In the genomic region with DNA sequence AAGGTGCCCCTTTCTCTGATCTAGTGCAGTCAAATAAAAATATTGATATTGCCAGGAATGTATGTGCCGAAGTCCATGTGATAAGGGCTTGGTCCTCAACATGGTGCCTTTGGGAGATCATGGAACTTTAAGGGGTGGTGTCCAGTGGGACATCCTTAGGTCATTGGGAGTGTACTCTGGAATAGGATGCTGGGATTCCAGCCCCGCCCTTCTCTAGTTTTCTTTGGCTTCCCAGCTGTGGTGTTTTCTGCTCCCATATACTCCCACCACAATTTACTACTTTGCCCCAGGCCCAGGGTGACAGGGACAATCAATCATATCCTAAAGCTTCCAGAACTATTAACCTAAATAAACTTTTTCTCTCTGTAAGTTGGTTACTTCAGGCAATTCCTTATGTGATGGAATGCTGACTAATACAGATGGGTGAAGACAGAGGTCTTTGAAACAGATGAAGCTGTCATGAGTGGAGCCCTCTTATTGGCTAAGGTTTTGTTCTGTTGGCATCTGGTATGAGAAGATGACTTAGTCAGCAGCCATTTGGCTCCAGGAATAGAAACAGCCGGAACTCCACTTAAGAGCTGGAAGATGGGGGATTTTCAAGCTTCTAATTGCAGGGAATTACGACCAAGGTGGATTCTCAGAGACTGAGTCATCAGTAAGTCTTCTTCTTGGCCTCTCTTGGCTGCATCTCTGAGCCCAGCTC, we compare ENCODE assay signal across 21 mouse cellular contexts.
DNase-seq lines count a peak whose midpoint lies in the region; ATAC-seq and TF ChIP-seq lines count a peak whose summit lies in the region.
"Had no signal": no experiment of that assay in that cellular context is flagged by ENCODE, and none has a peak within 500 bp of the region (broad histone marks: within the 10 kb centered on the region; RNA-seq: fewer than 3 reads in every experiment).

No protein-coding gene starts in this region.

- no peak overlapping the region for H3K4me2 ChIP-seq in kidney, embryonic 15.5 days
- H3K4me2 ChIP-seq: embryonic facial prominence, embryonic 13.5 days; heart, embryonic 13.5 days; hindbrain, embryonic 15.5 days; midbrain, embryonic 11.5 days; neural tube, embryonic 13.5 days had no signal

- no peak overlapping the region for H3K4me3 ChIP-seq in kidney, embryonic 15.5 days (replicated peaks)
- H3K4me3 ChIP-seq in olfactory bulb, adult 2 months (ENCODE audit: insufficient read depth, low read depth, low read length) = no peak overlapping the region
- H3K4me3 ChIP-seq: embryonic facial prominence, embryonic 13.5 days; heart, embryonic 13.5 days; hindbrain, embryonic 15.5 days; neural tube, embryonic 13.5 days had no signal

- no peak for TF ChIP-seq POLR2A in olfactory bulb, adult 2 months (IDR thresholded peaks at IDR 0.05; ENCODE audit: insufficient read depth, low read depth, low read length)

- no peak overlapping the region for H3K9ac ChIP-seq in kidney, embryonic 15.5 days
- H3K9ac ChIP-seq: embryonic facial prominence, embryonic 13.5 days; heart, embryonic 13.5 days; hindbrain, embryonic 15.5 days; neural tube, embryonic 13.5 days had no signal

- no peak for DNase-seq in kidney, adult 9 months
- DNase-seq in 3134 (ENCODE audit: extremely low read depth, insufficient read length, low spot score) = peak; percentile 85
- peak; percentile 77 for DNase-seq in Muller cell, postnatal 12 days (ENCODE audit: inconsistent ontology term)
- DNase-seq in embryo, embryonic 9.5 days (ENCODE audit: extremely low spot score) = no peak
- no peak for DNase-seq in gastrocnemius, postnatal 4 days (ENCODE audit: low spot score in 2 of 2)
- DNase-seq: adrenal gland, postnatal 25 days; cerebellum, adult 8-10 months; heart, postnatal 36 days; layer of hippocampus, postnatal 36 days; left cerebral cortex, postnatal 4 days; lung, adult 2 months; lung, postnatal 4 days; right cerebral cortex, postnatal 4 days; thymus, adult 18-20 months had no signal

- H3K9me3 ChIP-seq in kidney, embryonic 15.5 days (replicated peaks) = no peaks in the 10 kb centered on the region
- H3K9me3 ChIP-seq: embryonic facial prominence, embryonic 13.5 days; heart, embryonic 13.5 days; hindbrain, embryonic 15.5 days; neural tube, embryonic 13.5 days had no signal

- ATAC-seq in kidney, embryonic 15.5 days (replicated peaks; ENCODE audit: low FRiP score) = peak; percentile 62; the same call in 1 of the 2 replicates

- no peak overlapping the region for H3K27ac ChIP-seq in kidney, embryonic 15.5 days
- H3K27ac ChIP-seq in olfactory bulb, adult 2 months (ENCODE audit: insufficient read depth, low read depth, low read length) = peak overlapping the region; percentile 16; the same call in 1 of the 2 replicates
- H3K27ac ChIP-seq: embryonic facial prominence, embryonic 13.5 days; heart, embryonic 13.5 days; hindbrain, embryonic 15.5 days; neural tube, embryonic 13.5 days had no signal

- peaks cover 9% of the 10 kb centered on the region for H3K4me1 ChIP-seq in kidney, embryonic 15.5 days
- H3K4me1 ChIP-seq in olfactory bulb, adult 2 months (ENCODE audit: control insufficient read depth, insufficient read depth, low read length) = peaks cover 3% of the 10 kb centered on the region

- TF ChIP-seq CTCF in olfactory bulb, adult 2 months (IDR thresholded peaks at IDR 0.05; ENCODE audit: insufficient read depth, low read depth, low read length) = no peak

- WGBS in kidney, embryonic 15.5 days = 60% methylated on average over 4 of the region's 4 CpGs
- WGBS in olfactory bulb, adult 2 months = 67% methylated on average over 4 of the region's 4 CpGs

- H3K36me3 ChIP-seq in kidney, embryonic 15.5 days = no peaks in the 10 kb centered on the region
- H3K36me3 ChIP-seq: embryonic facial prominence, embryonic 13.5 days; heart, embryonic 13.5 days; hindbrain, embryonic 15.5 days; neural tube, embryonic 13.5 days had no signal

- H3K27me3 ChIP-seq in kidney, embryonic 15.5 days = no peaks in the 10 kb centered on the region
- H3K27me3 ChIP-seq: heart, embryonic 13.5 days; hindbrain, embryonic 15.5 days; neural tube, embryonic 13.5 days had no signal

Comparison
In these comparisons a context has a peak if more than half of its experiments do, and no peak if none do; other contexts are left out.
1. DNase-seq: peak in 3134 (single experiment) and Muller cell, postnatal 12 days (single experiment); none in kidney, adult 9 months (single experiment), embryo, embryonic 9.5 days (single experiment) and gastrocnemius, postnatal 4 days (0 of 2).